Mouse (Mus musculus): ENCODE results near the gene Car6.

DNA sequence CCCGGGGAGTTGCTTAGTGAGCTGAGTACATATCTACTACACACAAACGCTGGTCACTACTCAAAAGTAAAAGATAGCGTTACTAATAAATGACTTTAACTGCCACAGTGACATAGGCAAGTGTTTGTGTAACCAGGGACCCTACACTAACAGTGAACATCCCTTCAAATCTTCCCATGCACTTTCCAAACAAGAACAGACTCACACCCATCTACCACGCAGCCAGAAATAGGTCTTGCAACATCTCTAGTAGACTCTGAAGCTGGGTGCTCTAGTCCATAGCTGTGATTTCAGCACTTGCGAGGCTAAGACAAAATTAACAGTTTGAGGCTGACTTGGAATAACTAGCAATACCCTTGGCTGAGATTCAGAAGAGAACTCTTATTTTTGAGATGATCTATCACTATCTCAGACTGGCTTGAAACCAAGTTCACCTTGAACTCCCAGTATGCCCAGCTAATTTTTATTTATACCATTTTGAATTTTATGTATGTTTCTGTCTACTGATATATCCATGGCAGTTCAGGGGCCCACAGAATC is 48.7 kb upstream of the Car6 start:
- TF ChIP-seq POLR2A (IDR thresholded peaks at IDR 0.05; ENCODE audit: insufficient read depth, low read depth, low read length) (no peak), CTCF (IDR thresholded peaks at IDR 0.05) (no peak), EP300 (IDR thresholded peaks at IDR 0.05; ENCODE audit: insufficient read depth, low read depth, low read length) (no peak)

Measured in heart, adult 2 months (tissue).